Mouse (Mus musculus) right cerebral cortex, postnatal 36 days (tissue): ENCODE measurements around the gene Snap29.

ENCODE experiments used
- DNase-seq, 2 experiments: peaks; one replicate each; pipeline ENCODE4 v3.0.0; 2022; ENCODE audit warnings: low spot score in 2 of 2, mixed read lengths in 1 of 2

Snap29 gene

GRCm38 (mm10) chr16:17405736-17406443 lies at the start of gene Snap29, which contains the start of gene Pi4ka:
Snap29 (plus strand) TSS chr16:17405986.
Pi4ka (minus strand) TSS chr16:17406314.
- DNase-seq = peak; percentile 99

- DNase-seq = no peak
These were observed 49.8 kb upstream of the Snap29 start for GRCm38 (mm10) chr16:17356031-17356430.

GRCm38 (mm10) chr16:17358787-17359186 lies 47.0 kb upstream of the Snap29 start:
- peak in 1 of 2 experiments; percentile 41 for DNase-seq

GRCm38 (mm10) chr16:17382306-17382705 lies 23.5 kb upstream of the Snap29 start:
- no peak for DNase-seq

GRCm38 (mm10) chr16:17383594-17384326 lies 22.0 kb upstream of the Snap29 start:
- no peak for DNase-seq

GRCm38 (mm10) chr16:17392784-17393183 lies 13.0 kb upstream of the Snap29 start:
- no peak for DNase-seq

GRCm38 (mm10) chr16:17402855-17403254 lies 2.9 kb upstream of the Snap29 start:
- DNase-seq = no peak

GRCm38 (mm10) chr16:17405271-17405696 lies 502 bp upstream of the Snap29 start:
- DNase-seq = peak; percentile 86 to 90

GRCm38 (mm10) chr16:17406512-17407231 lies 886 bp downstream of the Snap29 start:
- peak in 1 of 2 experiments; percentile 20 for DNase-seq

- no peak for DNase-seq
These were observed 3.3 kb downstream of the Snap29 start for GRCm38 (mm10) chr16:17409046-17409445.

GRCm38 (mm10) chr16:17410209-17410608 lies 4.4 kb downstream of the Snap29 start:
- no peak for DNase-seq

GRCm38 (mm10) chr16:17423021-17423420 lies 17.2 kb downstream of the Snap29 start:
- no peak for DNase-seq

GRCm38 (mm10) chr16:17432576-17432975 lies 26.8 kb downstream of the Snap29 start:
- no peak for DNase-seq

GRCm38 (mm10) chr16:17451541-17452372 lies 46.0 kb downstream of the Snap29 start, which contains the start of gene Crkl:
Crkl (plus strand) TSS chr16:17451987.
- DNase-seq = peak; percentile 95

GRCm38 (mm10) chr16:17452373-17452715 lies 46.6 kb downstream of the Snap29 start:
- DNase-seq = peak; percentile 15 to 25

GRCm38 (mm10) chr16:17456901-17457300 lies 51.1 kb downstream of the Snap29 start:
- DNase-seq = no peak

- DNase-seq = no peak
These were observed 54.5 kb downstream of the Snap29 start for GRCm38 (mm10) chr16:17460254-17460653.

- DNase-seq = no peak
These were observed 55.8 kb downstream of the Snap29 start for GRCm38 (mm10) chr16:17461596-17461995.

- no peak for DNase-seq
These were observed 57.4 kb downstream of the Snap29 start for GRCm38 (mm10) chr16:17463184-17463583.

GRCm38 (mm10) chr16:17466875-17467663 lies 61.3 kb downstream of the Snap29 start:
- no peak for DNase-seq

- no peak for DNase-seq
These were observed 66.7 kb downstream of the Snap29 start for GRCm38 (mm10) chr16:17472498-17472897.
